In the genomic region with DNA sequence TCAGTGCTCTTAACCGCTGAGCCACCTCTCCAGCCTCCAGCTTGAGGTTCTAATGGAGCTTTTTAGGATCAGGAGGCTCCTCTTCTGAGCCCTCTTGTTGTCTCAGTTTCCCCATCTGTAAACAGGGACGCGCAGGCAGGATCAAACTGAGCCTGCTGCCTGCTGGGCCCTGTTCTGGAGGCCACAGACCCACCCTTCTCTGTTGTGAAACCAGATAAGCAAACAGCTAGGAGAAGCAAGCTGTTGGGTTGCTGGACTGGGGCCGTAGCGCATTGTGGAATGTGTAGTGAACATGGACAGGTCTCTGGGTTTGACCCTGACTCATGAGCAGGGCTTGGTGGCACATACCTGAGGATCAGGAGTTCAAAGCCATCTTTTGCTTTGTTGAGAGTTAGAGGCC, we compare ENCODE assay signal across 15 mouse cellular contexts. TPM values are rescaled to one million over a fixed set of nuclear protein-coding genes. Genes with fewer than 3 reads are reported as not detected.
DNase-seq lines count a peak whose midpoint lies in the region; ATAC-seq and TF ChIP-seq lines count a peak whose summit lies in the region.
"Had no signal": no experiment of that assay in that cellular context is flagged by ENCODE, and none has a peak within 500 bp of the region (broad histone marks: within the 10 kb centered on the region; RNA-seq: fewer than 3 reads in every experiment).

No protein-coding gene starts in this region.

- H3K4me1 ChIP-seq in heart, embryonic 15.5 days (replicated peaks) = peaks cover 63% of the 10 kb centered on the region
- H3K4me1 ChIP-seq in liver, embryonic 15.5 days (replicated peaks) = peaks cover 71% of the 10 kb centered on the region
- H3K4me1 ChIP-seq in stomach, postnatal 0 days (replicated peaks; ENCODE audit: control insufficient read depth, insufficient read depth) = peaks cover 18% of the 10 kb centered on the region
- peaks cover 5% of the 10 kb centered on the region for H3K4me1 ChIP-seq in kidney, adult 2 months (ENCODE audit: control insufficient read depth, insufficient read depth, low read length)
- H3K4me1 ChIP-seq in kidney, embryonic 15.5 days = peaks cover 50% of the 10 kb centered on the region

- ATAC-seq in heart, embryonic 15.5 days (replicated peaks; ENCODE audit: insufficient number of reproducible peaks, insufficient read depth, low FRiP score, low read depth) = no peak
- ATAC-seq in liver, embryonic 15.5 days (ENCODE audit: insufficient read depth) = peak; percentile 66; the same call in 1 of the 2 replicates
- no peak for ATAC-seq in stomach, postnatal 0 days (ENCODE audit: low FRiP score, low TSS enrichment)
- ATAC-seq in kidney, embryonic 15.5 days (replicated peaks; ENCODE audit: low FRiP score) = no peak
- ATAC-seq: forebrain, postnatal 0 days had no signal

- no peak overlapping the region for H3K4me2 ChIP-seq in heart, embryonic 15.5 days
- peak overlapping the region; percentile 25; the same call in 1 of the 2 replicates for H3K4me2 ChIP-seq in liver, embryonic 15.5 days
- H3K4me2 ChIP-seq in stomach, postnatal 0 days (replicated peaks; ENCODE audit: low read depth) = no peak overlapping the region
- H3K4me2 ChIP-seq in kidney, embryonic 15.5 days = no peak overlapping the region
- H3K4me2 ChIP-seq: embryonic facial prominence, embryonic 12.5 days; neural tube, embryonic 13.5 days had no signal

- no peak overlapping the region for H3K4me3 ChIP-seq in heart, embryonic 15.5 days
- H3K4me3 ChIP-seq in liver, embryonic 15.5 days (replicated peaks) = no peak overlapping the region
- no peak overlapping the region for H3K4me3 ChIP-seq in stomach, postnatal 0 days (ENCODE audit: low read depth, low read length)
- H3K4me3 ChIP-seq in kidney, adult 2 months (ENCODE audit: insufficient read depth, low read depth, low read length) = no peak overlapping the region
- no peak overlapping the region for H3K4me3 ChIP-seq in kidney, embryonic 15.5 days (replicated peaks)
- H3K4me3 ChIP-seq: embryonic facial prominence, embryonic 12.5 days; midbrain, embryonic 10.5 days; neural tube, embryonic 13.5 days had no signal

- no peaks in the 10 kb centered on the region for H3K36me3 ChIP-seq in heart, embryonic 15.5 days
- no peaks in the 10 kb centered on the region for H3K36me3 ChIP-seq in liver, embryonic 15.5 days (replicated peaks)
- H3K36me3 ChIP-seq in stomach, postnatal 0 days (ENCODE audit: control insufficient read depth, insufficient read depth, low read length) = peaks cover 3% of the 10 kb centered on the region; the same call in 1 of the 2 replicates
- H3K36me3 ChIP-seq in kidney, adult 2 months (ENCODE audit: control insufficient read depth, insufficient read depth, low read length) = no peaks in the 10 kb centered on the region
- peaks cover 8% of the 10 kb centered on the region for H3K36me3 ChIP-seq in kidney, embryonic 15.5 days
- H3K36me3 ChIP-seq: neural tube, embryonic 13.5 days had no signal

- 70% methylated on average over 5 of the region's 5 CpGs for WGBS in heart, embryonic 15.5 days
- 22% methylated on average over 5 of the region's 5 CpGs for WGBS in liver, embryonic 15.5 days (ENCODE audit: insufficient replicate concordance)
- 65% methylated on average over 5 of the region's 5 CpGs for WGBS in stomach, postnatal 0 days
- WGBS in kidney, adult 2 months = 94% methylated on average over 5 of the region's 5 CpGs
- WGBS in kidney, embryonic 15.5 days = 92% methylated on average over 5 of the region's 5 CpGs

- H3K27ac ChIP-seq in heart, embryonic 15.5 days = peak overlapping the region; percentile 93; the same call in 1 of the 2 replicates
- peak overlapping the region; percentile 55 for H3K27ac ChIP-seq in liver, embryonic 15.5 days (replicated peaks)
- peak overlapping the region; percentile 95 for H3K27ac ChIP-seq in stomach, postnatal 0 days (replicated peaks)
- no peak overlapping the region for H3K27ac ChIP-seq in kidney, adult 2 months (ENCODE audit: insufficient read depth, low read depth, low read length)
- H3K27ac ChIP-seq in kidney, embryonic 15.5 days = no peak overlapping the region
- H3K27ac ChIP-seq: midbrain, embryonic 10.5 days; neural tube, embryonic 13.5 days had no signal

- no peak for TF ChIP-seq EP300 in stomach, postnatal 0 days (optimal IDR thresholded peaks at IDR 0.05)

- no peak for TF ChIP-seq POLR2A in kidney, adult 2 months (IDR thresholded peaks at IDR 0.05; ENCODE audit: low read depth, low read length)

- no peaks in the 10 kb centered on the region for H3K27me3 ChIP-seq in heart, embryonic 15.5 days
- H3K27me3 ChIP-seq in liver, embryonic 15.5 days = no peaks in the 10 kb centered on the region
- no peaks in the 10 kb centered on the region for H3K27me3 ChIP-seq in stomach, postnatal 0 days (ENCODE audit: control insufficient read depth, insufficient read depth, low read length)
- no peaks in the 10 kb centered on the region for H3K27me3 ChIP-seq in kidney, adult 2 months (replicated peaks; ENCODE audit: control insufficient read depth, insufficient read depth, low read length)
- H3K27me3 ChIP-seq in kidney, embryonic 15.5 days = no peaks in the 10 kb centered on the region
- H3K27me3 ChIP-seq: embryonic facial prominence, embryonic 12.5 days; neural tube, embryonic 13.5 days had no signal

- TF ChIP-seq CTCF in stomach, postnatal 0 days (IDR thresholded peaks at IDR 0.05; ENCODE audit: low read depth) = no peak
- no peak for TF ChIP-seq CTCF in kidney, adult 2 months (conservative IDR thresholded peaks at IDR 0.05; ENCODE audit: insufficient read depth, insufficient read length, low read depth, low read length)

- DNase-seq in heart, adult 8-10 months (ENCODE audit: low spot score) = no peak
- DNase-seq in lung, postnatal 36 days = peak; percentile 51
- DNase-seq in lung, postnatal 14 days = no peak
- no peak for DNase-seq in stomach, postnatal 0 days (ENCODE audit: low spot score)
- no peak for DNase-seq in kidney, adult 2 months
- DNase-seq: adrenal gland, adult 2 months; cerebellum, adult 11-12 months; forebrain, postnatal 0 days; gastrocnemius, postnatal 25 days had no signal

- H3K9ac ChIP-seq in heart, embryonic 15.5 days = no peak overlapping the region
- H3K9ac ChIP-seq in liver, embryonic 15.5 days = no peak overlapping the region
- H3K9ac ChIP-seq in stomach, postnatal 0 days (ENCODE audit: low read length) = no peak overlapping the region
- no peak overlapping the region for H3K9ac ChIP-seq in kidney, embryonic 15.5 days
- H3K9ac ChIP-seq: embryonic facial prominence, embryonic 12.5 days; forebrain, postnatal 0 days had no signal

- no peaks in the 10 kb centered on the region for H3K9me3 ChIP-seq in heart, embryonic 15.5 days (replicated peaks)
- no peaks in the 10 kb centered on the region for H3K9me3 ChIP-seq in liver, embryonic 15.5 days (replicated peaks)
- H3K9me3 ChIP-seq in stomach, postnatal 0 days (ENCODE audit: control insufficient read depth, low read length) = no peaks in the 10 kb centered on the region
- H3K9me3 ChIP-seq in kidney, embryonic 15.5 days (replicated peaks) = no peaks in the 10 kb centered on the region
- H3K9me3 ChIP-seq: embryonic facial prominence, embryonic 12.5 days; midbrain, embryonic 10.5 days; neural tube, embryonic 13.5 days had no signal

RNA-seq across cellular contexts. Expression of a gene that starts 28.7 kb away (rescaled TPM):
- polyA plus RNA-seq in heart, embryonic 15.5 days (2015; fragmentation: Nextera tagmentation; extraction: Ambion mirVana) = 43.0 and 57.4 TPM in 2 replicates
- 10 to 100 TPM; 19.1 to 26.8 (median 22.6) TPM for total RNA-seq in heart, adult 8-10 months (2022)
- polyA plus RNA-seq in liver, embryonic 15.5 days (2015; fragmentation: Nextera tagmentation; extraction: Ambion mirVana) = 8.5 and 11.6 TPM in 2 replicates
- polyA plus RNA-seq in stomach, postnatal 0 days (2015; fragmentation: Nextera tagmentation; extraction: Ambion mirVana) = 90.7 and 101 TPM in 2 replicates
- polyA plus RNA-seq in kidney, adult 2 months (2012; rRNA removed) = 32.3 and 33.4 TPM in 2 replicates
- polyA plus RNA-seq in kidney, embryonic 15.5 days (2015; fragmentation: Nextera tagmentation; extraction: Ambion mirVana) = 44.5 and 47.7 TPM in 2 replicates

RNA-seq across cellular contexts. Expression of a gene that starts 56.7 kb away (rescaled TPM):
- polyA plus RNA-seq in heart, embryonic 15.5 days (2015; fragmentation: Nextera tagmentation; extraction: Ambion mirVana) = 79.3 and 89.3 TPM in 2 replicates
- total RNA-seq in heart, adult 8-10 months (2022) = 10 to 100 TPM; 56.3 to 66.1 (median 58.9) TPM
- polyA plus RNA-seq in liver, embryonic 15.5 days (2015; fragmentation: Nextera tagmentation; extraction: Ambion mirVana) = 79.8 and 80.2 TPM in 2 replicates
- polyA plus RNA-seq in stomach, postnatal 0 days (2015; fragmentation: Nextera tagmentation; extraction: Ambion mirVana) = 141 and 157 TPM in 2 replicates
- polyA plus RNA-seq in kidney, adult 2 months (2012; rRNA removed) = 166 and 270 TPM in 2 replicates
- polyA plus RNA-seq in kidney, embryonic 15.5 days (2015; fragmentation: Nextera tagmentation; extraction: Ambion mirVana) = 204 and 210 TPM in 2 replicates

RNA-seq across cellular contexts. Expression of a gene that starts 56.8 kb away (rescaled TPM):
- polyA plus RNA-seq in heart, embryonic 15.5 days (2015; fragmentation: Nextera tagmentation; extraction: Ambion mirVana) = 8.3 and 9.3 TPM in 2 replicates
- 10 to 100 TPM; 13.1 to 21.8 (median 17.5) TPM for total RNA-seq in heart, adult 8-10 months (2022)
- 2.0 and 2.5 TPM in 2 replicates for polyA plus RNA-seq in liver, embryonic 15.5 days (2015; fragmentation: Nextera tagmentation; extraction: Ambion mirVana)
- polyA plus RNA-seq in stomach, postnatal 0 days (2015; fragmentation: Nextera tagmentation; extraction: Ambion mirVana) = 5.3 and 5.5 TPM in 2 replicates
- polyA plus RNA-seq in kidney, adult 2 months (2012; rRNA removed) = 12.0 and 15.5 TPM in 2 replicates
- 11.2 and 12.2 TPM in 2 replicates for polyA plus RNA-seq in kidney, embryonic 15.5 days (2015; fragmentation: Nextera tagmentation; extraction: Ambion mirVana)

RNA-seq across cellular contexts. Expression of a gene that starts 57.6 kb away (rescaled TPM):
- polyA plus RNA-seq in heart, embryonic 15.5 days (2015; fragmentation: Nextera tagmentation; extraction: Ambion mirVana) = 23.8 and 28.3 TPM in 2 replicates
- 10 to 100 TPM in 3 of 4 experiments, 1 to 10 TPM in 1; 8.5 to 10.8 (median 10.5) TPM for total RNA-seq in heart, adult 8-10 months (2022)
- polyA plus RNA-seq in liver, embryonic 15.5 days (2015; fragmentation: Nextera tagmentation; extraction: Ambion mirVana) = 2.4 and 2.5 TPM in 2 replicates
- 9.3 and 9.5 TPM in 2 replicates for polyA plus RNA-seq in stomach, postnatal 0 days (2015; fragmentation: Nextera tagmentation; extraction: Ambion mirVana)
- polyA plus RNA-seq in kidney, adult 2 months (2012; rRNA removed) = 10.2 and 13.2 TPM in 2 replicates
- 16.5 and 19.3 TPM in 2 replicates for polyA plus RNA-seq in kidney, embryonic 15.5 days (2015; fragmentation: Nextera tagmentation; extraction: Ambion mirVana)

Comparison
In these comparisons a context has a peak if more than half of its experiments do, and no peak if none do; other contexts are left out.
1. H3K27ac ChIP-seq: peak in heart, embryonic 15.5 days (single experiment), liver, embryonic 15.5 days (single experiment) and stomach, postnatal 0 days (single experiment); none in kidney, adult 2 months (single experiment) and kidney, embryonic 15.5 days (single experiment).